Mouse (Mus musculus): ENCODE results near the gene Rpl15. TPM values are rescaled to one million over a fixed set of nuclear protein-coding genes. Genes with fewer than 3 reads are reported as not detected.

The Rpl15 gene
- polyA plus RNA-seq, 1 experiment from 2014 or later, result 396 TPM

DNA sequence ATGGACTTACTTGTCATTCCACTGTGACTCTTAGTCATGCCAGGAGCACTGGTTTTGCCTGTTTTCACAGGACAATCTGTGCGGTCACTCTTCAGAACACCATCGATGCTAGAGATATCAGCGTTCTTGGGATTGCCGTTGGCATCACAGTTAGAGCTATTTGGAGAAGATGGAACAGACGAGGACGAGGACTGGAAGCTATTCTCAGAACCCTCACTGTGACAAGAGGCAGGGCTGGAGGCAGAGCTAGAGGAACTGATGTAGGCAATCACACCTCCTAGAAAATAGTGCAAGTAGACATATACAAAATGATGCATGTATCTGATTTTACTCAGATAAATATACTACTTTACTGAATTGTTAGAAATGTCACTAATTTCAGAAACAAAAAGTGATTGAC lies 49.2 kb downstream of the Rpl15 start:
- no peak overlapping the region for H3K9ac ChIP-seq
- no peak overlapping the region for H3K27ac ChIP-seq
- no peak for ATAC-seq
- H3K4me1 ChIP-seq, result no peaks in the 10 kb centered on the region
- no peaks in the 10 kb centered on the region for H3K27me3 ChIP-seq (replicated peaks)
- H3K4me3 ChIP-seq, result no peak overlapping the region
- H3K36me3 ChIP-seq, result no peaks in the 10 kb centered on the region
- H3K9me3 ChIP-seq (replicated peaks), result no peaks in the 10 kb centered on the region
- no peak overlapping the region for H3K4me2 ChIP-seq
- WGBS (ENCODE audit: insufficient replicate concordance), result 80% methylated on average over 6 of the region's 6 CpGs

Other genes starting within 250 kb of the Rpl15 start
- 2.2 TPM in 2 replicates for gene Nr1d2, start 32.3 kb downstream of the Rpl15 start, polyA plus RNA-seq (2016; fragmentation: Nextera tagmentation; extraction: Ambion mirVana)
- gene Nkiras1, start 255 bp downstream of the Rpl15 start, polyA plus RNA-seq (2016; fragmentation: Nextera tagmentation; extraction: Ambion mirVana), result 10.6 and 12.1 TPM in 2 replicates
- 59.6 and 63.1 TPM in 2 replicates for gene Ube2e1, start 60.5 kb upstream of the Rpl15 start, polyA plus RNA-seq (2016; fragmentation: Nextera tagmentation; extraction: Ambion mirVana)